Mouse (Mus musculus): ENCODE measurements around the gene Prkca.

- no peak for TF ChIP-seq POLR2AphosphoS2 (IDR thresholded peaks at IDR 0.05; ENCODE audit: low read length)
- no peak for TF ChIP-seq EP300 (IDR thresholded peaks at IDR 0.05; ENCODE audit: low read depth in 1 of 2, low read length in 2 of 2)
- TF ChIP-seq SIN3A (IDR thresholded peaks at IDR 0.05; ENCODE audit: low read length): no peak
- no peak for TF ChIP-seq TBP (IDR thresholded peaks at IDR 0.05; ENCODE audit: low read depth, low read length)
- no peak for TF ChIP-seq POLR2A (IDR thresholded peaks at IDR 0.05; ENCODE audit: control insufficient read depth in 1 of 2, insufficient read depth in 1 of 2, low read depth in 1 of 2, low read length in 2 of 2, poor library complexity in 1 of 2)
- no peak for TF ChIP-seq USF1 (IDR thresholded peaks at IDR 0.05; ENCODE audit: low read depth, low read length)
- TF ChIP-seq CTCF (IDR thresholded peaks at IDR 0.05 in 2 of 3, conservative IDR thresholded peaks at IDR 0.05 in 1 of 3; ENCODE audit: control insufficient read depth in 1 of 3, insufficient read depth in 1 of 3, low read depth in 2 of 3, low read length in 3 of 3, poor library complexity in 1 of 3, severe bottlenecking in 1 of 3): no peak
- no peak for TF ChIP-seq POLR2AphosphoS5 (IDR thresholded peaks at IDR 0.05; ENCODE audit: borderline replicate concordance, low read depth, low read length)
- no peak for TF ChIP-seq ZKSCAN1 (IDR thresholded peaks at IDR 0.05; ENCODE audit: low read depth, low read length)
- no peak for TF ChIP-seq SMC3 (IDR thresholded peaks at IDR 0.05; ENCODE audit: low read depth, low read length)
- TF ChIP-seq ZC3H11A (IDR thresholded peaks at IDR 0.05; ENCODE audit: low read depth, low read length): no peak
- no peak for TF ChIP-seq USF2 (IDR thresholded peaks at IDR 0.05; ENCODE audit: borderline replicate concordance in 1 of 2, insufficient read depth in 1 of 2, low read depth in 1 of 2, low read length in 2 of 2)
- TF ChIP-seq CHD2 (IDR thresholded peaks at IDR 0.05; ENCODE audit: low read length): no peak
These were observed 58.7 kb downstream of the Prkca start for GRCm38 (mm10) chr11:108285046-108285445.

Measured in MEL (cell line).